Mouse (Mus musculus) ES-E14 (cell line): ENCODE data around the gene Aen. TPM values are rescaled to one million over a fixed set of nuclear protein-coding genes. Genes with fewer than 3 reads are reported as not detected.

Experiments used
- DNase-seq: peaks from one replicate; pipeline ENCODE4 v3.0.0-alpha.2; 2013; ENCODE audit warnings: low read depth, low spot score
- H3K27ac ChIP-seq: 2 replicates; pipeline ENCODE4 v1.5.1; 2012; ENCODE audit warnings: low read depth, mild to moderate bottlenecking, low read length, moderate library complexity, mixed read lengths; ENCODE audit not compliant: poor library complexity, insufficient read depth, severe bottlenecking
- H3K36me3 ChIP-seq: 2 replicates; pipeline ENCODE4 v1.6.1; 2012; ENCODE audit warnings: mild to moderate bottlenecking, low read length, moderate library complexity, mixed read lengths; ENCODE audit not compliant: control insufficient read depth, poor library complexity, insufficient read depth, severe bottlenecking
- H3K4me1 ChIP-seq, 2 experiments: fragments of 150-350 bp in 1 of 2; sonication (generic) in 1 of 2; 2 replicates each; pipeline ENCODE4 v1.6.1; 2012; ENCODE audit warnings: low read length in 2 of 2, mild to moderate bottlenecking in 1 of 2, mixed read lengths in 1 of 2; ENCODE audit not compliant: control insufficient read depth in 2 of 2, insufficient read depth in 2 of 2, poor library complexity in 1 of 2
- H3K4me3 ChIP-seq, 2 experiments: fragments of 150-350 bp in 1 of 2; sonication (generic) in 1 of 2; 2 replicates each; pipeline ENCODE4 v1.5.1; 2012; ENCODE audit warnings: low read length in 2 of 2, low read depth in 1 of 2, mild to moderate bottlenecking in 1 of 2, mixed read lengths in 1 of 2; ENCODE audit not compliant: insufficient read depth in 1 of 2, poor library complexity in 1 of 2, severe bottlenecking in 1 of 2
- H3K9ac ChIP-seq: 2 replicates; pipeline ENCODE4 v1.6.1; 2012; ENCODE audit warnings: low read depth, mild to moderate bottlenecking, low read length, mixed read lengths; ENCODE audit not compliant: poor library complexity, insufficient read depth, severe bottlenecking
- H3K9me3 ChIP-seq: fragments of 150-350 bp; sonication (generic); 2 replicates; pipeline ENCODE4 v1.6.1; 2012; ENCODE audit warnings: low read depth, mild to moderate bottlenecking, low read length; ENCODE audit not compliant: control insufficient read depth, insufficient read depth
- CHD2 ChIP-seq: IDR thresholded peaks from 2 replicates; pipeline ENCODE4 v1.6.1; 2014; ENCODE audit warnings: mild to moderate bottlenecking, low read depth, low read length, inconsistent platforms
- HCFC1 ChIP-seq: IDR thresholded peaks from 2 replicates; pipeline ENCODE4 v1.6.1; 2012; ENCODE audit warnings: low read length, inconsistent platforms, borderline replicate concordance; ENCODE audit not compliant: insufficient read depth
- MAFK ChIP-seq: IDR thresholded peaks from 2 replicates; pipeline ENCODE4 v1.6.1; 2014; ENCODE audit warnings: mild to moderate bottlenecking, low read depth, low read length, inconsistent platforms; ENCODE audit not compliant: insufficient read depth
- ZC3H11A ChIP-seq: IDR thresholded peaks from 2 replicates; pipeline ENCODE4 v1.6.1; 2012; ENCODE audit warnings: low read depth, mild to moderate bottlenecking, inconsistent platforms, low read length, borderline replicate concordance
- ZNF384 ChIP-seq: IDR thresholded peaks from 2 replicates; pipeline ENCODE4 v1.6.1; 2012; ENCODE audit warnings: low read depth, low read length, inconsistent platforms
- in situ Hi-C, 2 experiments: fragments of 600-800 bp; cut with MboI; formaldehyde crosslinking; loops; one replicate each; pipeline ENCODE4 v1.15.1; 2025; ENCODE audit warnings: low sequenced_read_pairs in 2 of 2, inconsistent platforms in 1 of 2; ENCODE audit not compliant: unreplicated experiment in 2 of 2
- total RNA-seq: library from RNA; depleted of rRNA; stranded (reverse); fragments of 300-350 nt; gene quantifications from 2 replicates; pipeline ENCODE4 v1.2.3, GENCODE M21; 2012

The Aen gene
- total RNA-seq, 1 experiment: 146 TPM

DNA sequence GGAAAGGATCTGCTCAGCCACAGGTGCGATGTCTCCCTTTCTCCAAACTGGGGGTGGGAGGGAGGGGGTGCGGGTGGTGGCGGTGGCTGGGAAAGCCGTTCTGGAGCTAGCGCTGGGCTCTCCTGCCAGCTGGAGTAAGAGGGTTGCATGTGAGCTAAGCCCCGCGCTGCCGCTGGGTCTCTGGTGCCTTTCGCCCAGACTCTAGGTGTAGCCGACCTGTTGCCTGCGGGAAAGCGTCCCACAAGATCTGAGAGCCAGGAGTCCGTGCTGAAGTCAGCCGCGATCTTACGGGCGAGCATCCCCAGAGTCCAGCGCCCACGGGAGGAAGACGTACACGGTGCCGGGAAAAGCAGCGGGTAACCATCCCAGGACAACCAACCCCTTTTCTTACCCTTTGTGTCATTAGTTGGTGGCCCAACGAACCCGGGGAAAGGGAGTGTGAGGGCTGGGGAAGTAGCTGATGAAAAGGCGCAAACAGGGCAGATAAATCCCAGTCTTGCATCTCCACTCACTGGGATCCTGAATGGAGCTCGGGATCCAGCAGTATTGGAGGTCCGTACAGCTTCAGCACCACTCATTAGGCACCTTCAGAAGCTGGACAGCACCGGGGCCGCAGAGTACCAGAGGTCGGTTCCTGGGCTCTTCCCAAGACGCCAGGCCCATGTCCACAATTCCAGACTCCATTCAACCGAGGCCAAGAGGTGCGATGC, 12.5 kb upstream of the Aen start:
- H3K9ac ChIP-seq: no peak overlapping the region
- H3K27ac ChIP-seq: no peak overlapping the region
- no peak for TF ChIP-seq HCFC1
- TF ChIP-seq MAFK: no peak
- no peak for TF ChIP-seq CHD2
- TF ChIP-seq ZC3H11A: no peak
- DNase-seq: no peak
- in situ Hi-C loops: no loop called here
- H3K4me3 ChIP-seq: peak overlapping the region in 1 of 2 experiments; percentile 40; a peak in 2 of 4 replicates
- H3K4me1 ChIP-seq: peaks cover 0 to 2% of the 10 kb centered on the region in 2 experiments; a peak in 1 of 4 replicates
- H3K36me3 ChIP-seq: no peaks in the 10 kb centered on the region
- no peaks in the 10 kb centered on the region for H3K9me3 ChIP-seq

DNA sequence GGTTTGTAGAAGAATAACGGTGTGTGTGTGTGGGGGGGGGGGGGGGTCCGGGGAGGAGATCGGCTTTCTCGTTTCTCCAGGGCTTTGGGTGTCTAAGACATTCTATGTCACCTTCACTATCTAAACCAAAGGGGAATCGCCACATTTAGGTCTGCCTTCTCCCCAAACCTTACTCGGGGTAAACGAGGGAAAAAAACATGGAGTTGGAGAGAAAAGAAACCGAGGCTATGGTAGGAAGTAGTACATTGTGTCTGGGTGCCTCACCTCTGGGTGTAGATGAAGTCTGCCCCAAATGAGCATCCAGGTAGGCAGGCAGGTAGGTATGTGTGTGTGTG, 12.0 kb upstream of the Aen start:
- Histone ChIP-seq H3K36me3 (no peaks in the 10 kb centered on the region), H3K27ac (no peak overlapping the region), H3K4me3 (no peak overlapping the region), H3K9me3 (no peaks in the 10 kb centered on the region), H3K9ac (no peak overlapping the region), H3K4me1 (peaks cover 0 to 2% of the 10 kb centered on the region in 2 experiments; a peak in 1 of 4 replicates)
- in situ Hi-C loops: no loop called here
- TF ChIP-seq ZNF384: no peak
- TF ChIP-seq HCFC1: no peak
- no peak for TF ChIP-seq CHD2
- TF ChIP-seq ZC3H11A: no peak
- no peak for TF ChIP-seq MAFK
- no peak for DNase-seq

DNA sequence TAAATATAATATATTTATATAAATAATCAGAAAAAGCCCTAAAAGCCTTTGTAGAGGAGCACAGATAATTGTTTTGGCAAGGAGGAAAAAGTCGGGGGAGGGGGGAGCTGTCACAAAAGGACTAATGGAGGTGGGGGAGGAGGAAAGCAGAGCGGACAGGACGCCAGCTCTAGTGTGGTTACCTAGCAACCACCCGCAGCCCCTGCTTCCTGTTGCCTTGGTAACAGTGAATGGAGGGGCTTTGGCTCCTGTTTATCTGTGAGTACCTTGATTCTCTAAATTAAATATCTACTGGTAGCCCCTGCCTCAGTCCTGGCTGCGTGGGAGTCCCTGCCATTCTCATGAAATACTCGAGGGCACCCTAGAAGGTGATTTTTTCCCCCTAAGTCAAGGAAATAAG, 11.5 kb upstream of the Aen start:
- in situ Hi-C loops: no loop called here
- Histone ChIP-seq H3K4me1 (peaks cover 0 to 2% of the 10 kb centered on the region in 2 experiments; a peak in 1 of 4 replicates), H3K9ac (no peak overlapping the region), H3K36me3 (no peaks in the 10 kb centered on the region), H3K27ac (no peak overlapping the region), H3K4me3 (no peak overlapping the region), H3K9me3 (no peaks in the 10 kb centered on the region)
- DNase-seq: no peak
- no peak for TF ChIP-seq MAFK
- no peak for TF ChIP-seq ZC3H11A
- no peak for TF ChIP-seq CHD2
- no peak for TF ChIP-seq ZNF384
- no peak for TF ChIP-seq HCFC1

DNA sequence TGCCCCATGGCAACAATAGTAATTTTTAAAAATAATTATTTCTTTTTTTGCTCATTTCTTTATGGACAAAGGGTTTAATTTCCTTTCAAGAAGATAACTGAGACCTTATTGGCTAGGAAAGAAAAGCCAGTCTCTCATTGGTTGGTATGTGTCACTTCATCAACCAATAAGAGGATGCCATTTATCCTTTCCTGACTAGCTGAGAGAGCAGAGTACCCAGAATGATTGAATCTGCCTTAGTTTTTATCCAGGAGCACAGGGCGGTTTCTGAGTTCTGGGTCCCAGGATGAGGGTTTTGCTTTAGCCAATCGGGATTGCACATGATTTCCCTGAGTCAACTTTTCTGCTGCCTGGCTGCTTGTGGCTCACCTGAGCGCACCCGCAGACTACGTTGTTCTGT, 10.2 kb upstream of the Aen start:
- no peaks in the 10 kb centered on the region for H3K9me3 ChIP-seq
- peaks cover 0 to 2% of the 10 kb centered on the region in 2 experiments; a peak in 1 of 4 replicates for H3K4me1 ChIP-seq
- H3K27ac ChIP-seq: no peak overlapping the region
- TF ChIP-seq CHD2 (peak; percentile 65; the same call in 1 of the 2 replicates), MAFK (0 out of 2 replicates have a peak, but pooled peaks have one; percentile 47), HCFC1 (no peak), ZNF384 (no peak), ZC3H11A (no peak)
- peak overlapping the region; percentile 22; the same call in 1 of the 2 replicates for H3K9ac ChIP-seq
- H3K4me3 ChIP-seq: peak overlapping the region; percentile 30 to 39; a peak in 3 of 4 replicates
- DNase-seq: no peak
- in situ Hi-C loops: no loop called here
- no peaks in the 10 kb centered on the region for H3K36me3 ChIP-seq
